Mouse (Mus musculus) testis, adult 10 weeks (tissue): ENCODE measurements around the gene Gstz1. TPM values are rescaled to one million over a fixed set of nuclear protein-coding genes. Genes with fewer than 3 reads are reported as not detected.

Source experiments
- polyA plus RNA-seq: library from polyadenylated mRNA; stranded (reverse); fragments of 350-450 nt; fragmentation: Illumina TruSeq; extraction: RNeasy Lipid Tissue Mini Kit (QIAGEN cat#74804); gene quantifications from one replicate; pipeline ENCODE4 v1.2.3, GENCODE M21; 2014; ENCODE audit warnings: low read depth, low replicate concordance

The Gstz1 gene
- polyA plus RNA-seq, result 50.7 TPM

GRCm38 (mm10) chr12:87146966-87147365, at the start of gene Gstz1:
Gene Gstz1, plus strand, starts transcription at chr12:87147165.

GRCm38 (mm10) chr12:87102165-87102631, 44.8 kb upstream of the Gstz1 start, which contains the start of gene Ngb:
Gene Ngb, minus strand, starts transcription at chr12:87102539.

GRCm38 (mm10) chr12:87147395-87148089, 577 bp downstream of the Gstz1 start, which contains the start of gene Pomt2:
Gene Pomt2, minus strand, starts transcription at chr12:87147968.

GRCm38 (mm10) chr12:87199206-87199972, 52.4 kb downstream of the Gstz1 start, which contains the start of gene Samd15:
Gene Samd15, plus strand, starts transcription at chr12:87199723.

GRCm38 (mm10) chr12:87199973-87200586, 53.1 kb downstream of the Gstz1 start, which contains the start of gene Tmed8:
Gene Tmed8, minus strand, starts transcription at chr12:87200454.

Other genes starting within 250 kb of the Gstz1 start
- gene Cipc, start 200.1 kb upstream of the Gstz1 start, polyA plus RNA-seq, result 26.4 TPM
- not detected for gene Zdhhc22, start 156.7 kb upstream of the Gstz1 start, polyA plus RNA-seq
- gene Tmem63c, start 125.8 kb upstream of the Gstz1 start, polyA plus RNA-seq, result 2.7 TPM
- gene Ngb, start 44.6 kb upstream of the Gstz1 start, polyA plus RNA-seq, result 0.25 TPM
- 33.3 TPM for gene Pomt2, start 803 bp downstream of the Gstz1 start, polyA plus RNA-seq
- 150 TPM for gene Samd15, start 52.6 kb downstream of the Gstz1 start, polyA plus RNA-seq
- 6.0 TPM for gene Tmed8, start 53.3 kb downstream of the Gstz1 start, polyA plus RNA-seq
- 108 TPM for gene Noxred1, start 91.6 kb downstream of the Gstz1 start, polyA plus RNA-seq
- gene Vipas39, start 119.1 kb downstream of the Gstz1 start, polyA plus RNA-seq, result 17.4 TPM
- gene Ahsa1, start 119.3 kb downstream of the Gstz1 start, polyA plus RNA-seq, result 78.8 TPM
- not detected for gene Ism2, start 152.5 kb downstream of the Gstz1 start, polyA plus RNA-seq
- gene Sptlc2, start 241.2 kb downstream of the Gstz1 start, polyA plus RNA-seq, result 56.2 TPM